Mouse (Mus musculus): Measurements from ENCODE around the gene Adprhl2. TPM values are rescaled to one million over a fixed set of nuclear protein-coding genes. Genes with fewer than 3 reads are reported as not detected.
A peak's percentile ranks its signal among the peaks of the same experiment; 100 is the strongest.

The Adprhl2 gene
- polyA plus RNA-seq, 1 experiment = 16.1 TPM

DNA sequence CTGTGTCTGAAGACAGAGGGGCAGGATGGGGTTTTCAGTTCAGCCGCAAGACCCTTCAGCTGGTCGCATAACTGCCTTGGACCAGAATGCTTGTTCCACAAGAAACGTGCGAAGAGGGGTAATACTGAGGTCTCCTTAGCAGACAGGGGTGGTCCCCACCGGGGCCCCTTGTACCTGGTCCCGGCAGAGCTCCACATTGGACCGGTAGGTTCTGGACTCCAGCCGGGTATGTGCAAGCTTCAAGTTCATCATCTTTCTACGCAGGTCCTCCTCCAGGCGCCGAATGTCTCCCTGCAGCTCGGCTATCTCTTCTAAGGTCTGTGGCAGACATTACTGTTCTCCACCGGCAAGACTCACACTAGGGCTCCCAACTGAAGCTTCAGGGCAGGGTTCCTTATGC is 1.1 kb upstream of the Adprhl2 start:
- no peak overlapping the region for H3K27ac ChIP-seq (ENCODE audit: insufficient read depth, low read depth, low read length)
- H3K4me3 ChIP-seq (ENCODE audit: insufficient read depth, low read length) = no peak overlapping the region
- TF ChIP-seq POLR2A (IDR thresholded peaks at IDR 0.05; ENCODE audit: borderline replicate concordance, low read depth, low read length) (no peak), CTCF (IDR thresholded peaks at IDR 0.05; ENCODE audit: low read depth, low read length) (no peak)
- peaks cover 7% of the 10 kb centered on the region for H3K4me1 ChIP-seq (ENCODE audit: control insufficient read depth, insufficient read depth, low read length)

GRCm38 (mm10) chr4:126321854-126322511 is 480 bp upstream of the Adprhl2 start:
- Histone ChIP-seq H3K4me1 (ENCODE audit: control insufficient read depth, insufficient read depth, low read length) (peaks cover 7% of the 10 kb centered on the region), H3K27ac (ENCODE audit: insufficient read depth, low read depth, low read length) (no peak overlapping the region), H3K4me3 (ENCODE audit: insufficient read depth, low read length) (no peak overlapping the region)
- TF ChIP-seq CTCF (IDR thresholded peaks at IDR 0.05; ENCODE audit: low read depth, low read length) (peak; percentile 8; the same call in 1 of the 2 replicates), POLR2A (IDR thresholded peaks at IDR 0.05; ENCODE audit: borderline replicate concordance, low read depth, low read length) (0 out of 2 replicates have a peak, but pooled peaks have one; percentile 34)

GRCm38 (mm10) chr4:126319806-126320205 is 1.7 kb downstream of the Adprhl2 start:
- no peak for TF ChIP-seq CTCF (IDR thresholded peaks at IDR 0.05; ENCODE audit: low read depth, low read length)
- no peak overlapping the region for H3K4me3 ChIP-seq (ENCODE audit: insufficient read depth, low read length)
- H3K4me1 ChIP-seq (ENCODE audit: control insufficient read depth, insufficient read depth, low read length) = peaks cover 7% of the 10 kb centered on the region
- no peak overlapping the region for H3K27ac ChIP-seq (ENCODE audit: insufficient read depth, low read depth, low read length)

DNA sequence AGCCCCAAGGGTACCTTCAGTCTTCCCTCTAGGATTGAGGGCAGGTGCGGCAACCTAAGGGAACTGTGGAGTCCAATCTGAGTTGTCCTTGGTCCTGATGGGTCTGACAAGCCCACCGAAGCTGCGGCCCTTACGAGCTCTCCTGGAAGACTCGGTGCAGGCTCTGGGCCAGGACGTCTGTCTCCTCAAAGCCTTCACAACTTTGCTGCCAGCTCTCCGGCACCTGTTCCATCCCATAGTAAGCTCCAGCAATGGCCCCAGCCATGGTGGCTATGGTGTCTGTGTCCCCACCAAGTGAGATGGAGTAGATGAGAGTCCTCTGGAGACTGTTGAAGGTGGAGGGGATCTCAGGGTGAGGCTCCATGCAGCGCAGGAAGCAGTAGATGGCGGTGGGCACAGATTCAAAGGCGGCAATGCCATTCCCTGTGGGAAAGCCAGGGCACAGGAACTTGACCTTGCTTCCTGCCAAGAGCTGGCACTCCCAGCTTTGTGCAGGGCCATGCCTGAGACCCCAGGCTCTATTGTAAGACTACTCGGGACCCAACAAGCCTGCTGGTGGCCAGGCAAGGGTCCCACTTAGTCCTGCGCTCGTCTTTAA is 5.0 kb downstream of the Adprhl2 start:
- H3K27ac ChIP-seq (ENCODE audit: insufficient read depth, low read depth, low read length) = no peak overlapping the region
- no peak overlapping the region for H3K4me3 ChIP-seq (ENCODE audit: insufficient read depth, low read length)
- TF ChIP-seq POLR2A (IDR thresholded peaks at IDR 0.05; ENCODE audit: borderline replicate concordance, low read depth, low read length) (no peak), CTCF (IDR thresholded peaks at IDR 0.05; ENCODE audit: low read depth, low read length) (no peak)
- H3K4me1 ChIP-seq (ENCODE audit: control insufficient read depth, insufficient read depth, low read length) = peaks cover 7% of the 10 kb centered on the region

DNA sequence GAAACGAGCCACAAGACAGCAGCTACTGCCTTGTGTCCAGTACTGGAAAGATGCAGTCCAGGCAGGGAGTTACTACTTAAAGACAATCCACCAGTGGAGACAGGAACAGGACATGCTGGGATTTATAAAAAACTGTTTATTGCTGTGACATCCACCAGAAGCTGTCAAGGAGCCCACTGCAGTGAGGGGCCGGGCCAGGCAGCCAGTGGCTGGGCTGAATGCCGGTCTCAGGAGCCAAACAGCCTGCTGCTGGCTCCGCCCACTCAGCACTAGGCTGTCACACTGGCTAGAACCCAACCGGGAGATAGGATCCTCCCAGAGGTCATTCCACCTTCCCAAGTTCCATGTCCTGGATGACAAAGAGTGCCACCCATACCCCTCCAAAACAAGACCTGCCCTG is 5.6 kb downstream of the Adprhl2 start:
- Histone ChIP-seq H3K4me3 (ENCODE audit: insufficient read depth, low read length) (no peak overlapping the region), H3K4me1 (ENCODE audit: control insufficient read depth, insufficient read depth, low read length) (peaks cover 7% of the 10 kb centered on the region), H3K27ac (ENCODE audit: insufficient read depth, low read depth, low read length) (no peak overlapping the region)
- TF ChIP-seq POLR2A (IDR thresholded peaks at IDR 0.05; ENCODE audit: borderline replicate concordance, low read depth, low read length) (no peak), CTCF (IDR thresholded peaks at IDR 0.05; ENCODE audit: low read depth, low read length) (no peak)

- no peak for TF ChIP-seq CTCF (IDR thresholded peaks at IDR 0.05; ENCODE audit: low read depth, low read length)
- TF ChIP-seq POLR2A (IDR thresholded peaks at IDR 0.05; ENCODE audit: borderline replicate concordance, low read depth, low read length) = no peak
- Histone ChIP-seq H3K4me1 (ENCODE audit: control insufficient read depth, insufficient read depth, low read length) (no peaks in the 10 kb centered on the region), H3K4me3 (ENCODE audit: insufficient read depth, low read length) (no peak overlapping the region), H3K27ac (ENCODE audit: insufficient read depth, low read depth, low read length) (no peak overlapping the region)
Measured at GRCm38 (mm10) chr4:126314393-126314792, 7.1 kb downstream of the Adprhl2 start.

- Histone ChIP-seq H3K27ac (ENCODE audit: insufficient read depth, low read depth, low read length) (no peak overlapping the region), H3K4me1 (ENCODE audit: control insufficient read depth, insufficient read depth, low read length) (no peaks in the 10 kb centered on the region), H3K4me3 (ENCODE audit: insufficient read depth, low read length) (no peak overlapping the region)
- TF ChIP-seq CTCF (IDR thresholded peaks at IDR 0.05; ENCODE audit: low read depth, low read length) = no peak
- TF ChIP-seq POLR2A (IDR thresholded peaks at IDR 0.05; ENCODE audit: borderline replicate concordance, low read depth, low read length) = no peak
Measured at GRCm38 (mm10) chr4:126313202-126313601, 8.3 kb downstream of the Adprhl2 start.

DNA sequence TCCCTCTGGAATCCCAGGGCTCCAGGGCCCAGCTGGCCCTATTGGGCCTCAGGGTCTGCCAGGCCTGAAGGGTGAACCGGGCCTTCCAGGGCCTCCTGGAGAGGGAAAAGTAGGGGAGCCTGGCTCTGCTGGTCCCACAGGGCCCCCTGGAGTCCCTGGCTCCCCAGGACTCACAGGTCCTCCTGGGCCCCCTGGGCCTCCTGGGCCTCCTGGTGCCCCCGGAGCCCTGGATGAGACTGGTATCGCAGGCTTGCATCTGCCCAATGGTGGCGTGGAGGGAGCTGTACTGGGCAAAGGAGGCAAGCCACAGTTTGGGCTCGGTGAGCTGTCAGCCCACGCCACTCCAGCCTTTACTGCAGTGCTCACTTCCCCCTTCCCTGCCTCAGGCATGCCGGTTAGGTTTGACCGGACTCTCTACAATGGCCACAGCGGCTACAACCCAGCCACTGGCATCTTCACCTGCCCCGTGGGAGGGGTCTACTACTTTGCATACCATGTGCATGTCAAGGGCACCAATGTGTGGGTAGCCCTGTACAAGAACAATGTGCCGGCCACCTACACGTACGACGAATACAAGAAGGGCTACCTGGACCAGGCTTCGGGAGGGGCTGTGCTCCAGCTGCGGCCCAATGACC is 9.8 kb downstream of the Adprhl2 start:
- no peak for TF ChIP-seq POLR2A (IDR thresholded peaks at IDR 0.05; ENCODE audit: borderline replicate concordance, low read depth, low read length)
- no peak for TF ChIP-seq CTCF (IDR thresholded peaks at IDR 0.05; ENCODE audit: low read depth, low read length)
- Histone ChIP-seq H3K4me3 (ENCODE audit: insufficient read depth, low read length) (no peak overlapping the region), H3K4me1 (ENCODE audit: control insufficient read depth, insufficient read depth, low read length) (no peaks in the 10 kb centered on the region)

DNA sequence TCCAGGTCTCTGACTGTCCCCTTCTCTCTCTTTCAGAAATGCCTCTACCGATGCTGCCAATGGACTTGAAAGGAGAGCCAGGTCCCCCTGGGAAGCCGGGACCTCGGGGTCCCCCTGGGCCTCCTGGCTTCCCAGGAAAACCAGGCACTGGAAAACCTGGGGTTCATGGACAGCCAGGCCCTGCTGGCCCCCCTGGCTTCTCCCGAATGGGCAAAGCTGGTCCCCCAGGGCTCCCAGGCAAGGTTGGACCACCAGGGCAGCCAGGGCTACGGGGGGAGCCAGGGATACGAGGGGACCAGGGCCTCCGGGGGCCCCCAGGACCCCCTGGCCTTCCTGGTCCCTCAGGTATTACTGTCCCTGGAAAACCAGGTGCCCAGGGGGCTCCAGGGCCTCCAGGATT is 11.2 kb downstream of the Adprhl2 start:
- H3K27ac ChIP-seq (ENCODE audit: insufficient read depth, low read depth, low read length) = no peak overlapping the region
- peaks cover 3% of the 10 kb centered on the region; the same call in 1 of the 2 replicates for H3K4me1 ChIP-seq (ENCODE audit: control insufficient read depth, insufficient read depth, low read length)
- no peak overlapping the region for H3K4me3 ChIP-seq (ENCODE audit: insufficient read depth, low read length)
- TF ChIP-seq POLR2A (IDR thresholded peaks at IDR 0.05; ENCODE audit: borderline replicate concordance, low read depth, low read length) (no peak), CTCF (IDR thresholded peaks at IDR 0.05; ENCODE audit: low read depth, low read length) (no peak)

More for the DNA sequence above, 9.8 kb downstream of the Adprhl2 start:
- no peak overlapping the region for H3K27ac ChIP-seq (ENCODE audit: insufficient read depth, low read depth, low read length)

DNA sequence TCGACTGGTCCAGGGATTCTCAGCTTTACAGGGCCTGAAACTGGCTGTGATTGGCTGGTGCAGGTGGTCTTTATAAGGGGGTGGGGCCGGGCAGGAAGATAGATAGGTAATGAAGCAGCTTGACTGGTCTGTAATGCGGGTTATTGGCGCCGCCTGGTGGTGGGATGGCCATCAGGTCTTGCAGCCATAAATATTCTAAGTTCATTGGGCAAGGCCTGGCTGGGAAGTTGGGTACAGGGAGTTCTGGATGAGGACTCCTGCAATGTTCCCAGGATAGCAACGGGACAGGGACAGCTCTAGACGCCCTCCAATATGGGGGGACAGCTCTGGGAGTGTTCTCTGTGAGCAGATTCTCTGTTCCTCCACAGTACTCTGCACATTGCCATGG is 11.6 kb downstream of the Adprhl2 start:
- Histone ChIP-seq H3K27ac (ENCODE audit: insufficient read depth, low read depth, low read length) (no peak overlapping the region), H3K4me3 (ENCODE audit: insufficient read depth, low read length) (no peak overlapping the region), H3K4me1 (ENCODE audit: control insufficient read depth, insufficient read depth, low read length) (peaks cover 5% of the 10 kb centered on the region; the same call in 1 of the 2 replicates)
- TF ChIP-seq CTCF (IDR thresholded peaks at IDR 0.05; ENCODE audit: low read depth, low read length) (peak; percentile 87), POLR2A (IDR thresholded peaks at IDR 0.05; ENCODE audit: borderline replicate concordance, low read depth, low read length) (no peak)
